Comparison of ENCODE assay signal across 8 mouse cellular contexts in genomic region chr7:27674195-27674521, GRCm38 (mm10). TPM values are rescaled to one million over a fixed set of nuclear protein-coding genes. Genes with fewer than 3 reads are reported as not detected.
DNase-seq lines count a peak whose midpoint lies in the region; ATAC-seq and TF ChIP-seq lines count a peak whose summit lies in the region.

No protein-coding gene starts in this region.

- peak overlapping the region; percentile 97 for H3K4me2 ChIP-seq in embryonic facial prominence, embryonic 14.5 days (ENCODE audit: low read depth, low read length)
- H3K4me2 ChIP-seq in intestine, postnatal 0 days (replicated peaks; ENCODE audit: low read depth), result peak overlapping the region; percentile 100
- peak overlapping the region; percentile 87 for H3K4me2 ChIP-seq in neural tube, embryonic 13.5 days

- peak overlapping the region; percentile 84 for H3K4me3 ChIP-seq in left cerebral cortex, adult 2 months
- peak overlapping the region; percentile 91 for H3K4me3 ChIP-seq in embryonic facial prominence, embryonic 14.5 days (ENCODE audit: low read depth, low read length)
- H3K4me3 ChIP-seq in intestine, postnatal 0 days (ENCODE audit: low read depth, low read length), result peak overlapping the region; percentile 95
- H3K4me3 ChIP-seq in neural tube, embryonic 13.5 days, result peak overlapping the region; percentile 88

- H3K27ac ChIP-seq in left cerebral cortex, adult 2 months, result peak overlapping the region; percentile 94
- H3K27ac ChIP-seq in embryonic facial prominence, embryonic 14.5 days (replicated peaks; ENCODE audit: low read depth, low read length), result peak overlapping the region; percentile 87
- H3K27ac ChIP-seq in intestine, postnatal 0 days (ENCODE audit: low read depth, low read length), result peak overlapping the region; percentile 16; the same call in 1 of the 2 replicates
- H3K27ac ChIP-seq in neural tube, embryonic 13.5 days (replicated peaks), result peak overlapping the region; percentile 91

- intact Hi-C loops in left cerebral cortex, adult 2 months (cut with DNase I), result no loop called here
- intact Hi-C loops in left cerebral cortex, postnatal 4 days (cut with DNase I), result no loop called here

- peaks cover 17% of the 10 kb centered on the region for H3K4me1 ChIP-seq in embryonic facial prominence, embryonic 14.5 days (ENCODE audit: control insufficient read depth, insufficient read depth, low read length)
- H3K4me1 ChIP-seq in intestine, postnatal 0 days (replicated peaks; ENCODE audit: control insufficient read depth, insufficient read depth, low read length), result no peaks in the 10 kb centered on the region
- peaks cover 50% of the 10 kb centered on the region for H3K4me1 ChIP-seq in neural tube, embryonic 13.5 days (replicated peaks)

- no peak for DNase-seq in left cerebral cortex, adult 2 months (ENCODE audit: extremely low spot score in 1 of 2, low spot score in 2 of 2)
- DNase-seq in left cerebral cortex, adult 18-20 months (ENCODE audit: low spot score in 2 of 2), result no peak
- DNase-seq in embryonic facial prominence, embryonic 14.5 days (ENCODE audit: low spot score), result no peak
- DNase-seq in left cerebral cortex, postnatal 4 days, result no peak
- DNase-seq in spleen, postnatal 36 days (ENCODE audit: low spot score in 2 of 2), result no peak
- no peak for DNase-seq in lung, adult 18-20 months

- H3K27me3 ChIP-seq in embryonic facial prominence, embryonic 14.5 days (replicated peaks; ENCODE audit: control insufficient read depth, insufficient read depth, low read length), result no peaks in the 10 kb centered on the region
- H3K27me3 ChIP-seq in intestine, postnatal 0 days (replicated peaks; ENCODE audit: control insufficient read depth, insufficient read depth, low read length), result no peaks in the 10 kb centered on the region
- H3K27me3 ChIP-seq in neural tube, embryonic 13.5 days, result no peaks in the 10 kb centered on the region

- WGBS in embryonic facial prominence, embryonic 14.5 days, result 0% methylated on average over 10 of the region's 38 CpGs
- under 1% methylated on average over 31 of the region's 38 CpGs for WGBS in intestine, postnatal 0 days
- under 1% methylated on average over 37 of the region's 38 CpGs for WGBS in neural tube, embryonic 13.5 days

- peaks cover 17% of the 10 kb centered on the region for H3K36me3 ChIP-seq in embryonic facial prominence, embryonic 14.5 days (ENCODE audit: control insufficient read depth, insufficient read depth, low read length)
- H3K36me3 ChIP-seq in intestine, postnatal 0 days (ENCODE audit: control insufficient read depth, insufficient read depth), result no peaks in the 10 kb centered on the region
- H3K36me3 ChIP-seq in neural tube, embryonic 13.5 days, result peaks cover 17% of the 10 kb centered on the region

- peak overlapping the region; percentile 88 for H3K9ac ChIP-seq in embryonic facial prominence, embryonic 14.5 days (ENCODE audit: low read depth, low read length)
- H3K9ac ChIP-seq in intestine, postnatal 0 days (ENCODE audit: low read depth, low read length), result peak overlapping the region; percentile 75
- peak overlapping the region; percentile 98 for H3K9ac ChIP-seq in neural tube, embryonic 13.5 days

- peak; percentile 65; the same call in 1 of the 2 replicates for ATAC-seq in embryonic facial prominence, embryonic 14.5 days (ENCODE audit: low read depth)
- ATAC-seq in intestine, postnatal 0 days, result peak; percentile 53
- ATAC-seq in neural tube, embryonic 13.5 days (ENCODE audit: low read depth), result no peak

- H3K9me3 ChIP-seq in embryonic facial prominence, embryonic 14.5 days (ENCODE audit: control insufficient read depth, low read length), result no peaks in the 10 kb centered on the region
- no peaks in the 10 kb centered on the region for H3K9me3 ChIP-seq in intestine, postnatal 0 days (ENCODE audit: control insufficient read depth)
- H3K9me3 ChIP-seq in neural tube, embryonic 13.5 days, result no peaks in the 10 kb centered on the region

- TF ChIP-seq CTCF in left cerebral cortex, adult 2 months (IDR thresholded peaks at IDR 0.05), result no peak
- TF ChIP-seq CTCF in intestine, postnatal 0 days (IDR thresholded peaks at IDR 0.05; ENCODE audit: low read depth), result no peak

RNA-seq across cellular contexts. Expression of gene Map3k10, which starts 0.2 kb away (rescaled TPM):
- 100 to 1,000 TPM; 202 to 214 TPM for total RNA-seq in left cerebral cortex, adult 2 months (2021)
- total RNA-seq in left cerebral cortex, adult 18-20 months (2021), result 100 to 1,000 TPM; 192 to 197 TPM
- 7.2 and 8.0 TPM in 2 replicates for polyA plus RNA-seq in embryonic facial prominence, embryonic 14.5 days (2014; fragmentation: Nextera tagmentation; extraction: Ambion mirVana)
- 3.2 and 3.6 TPM in 2 replicates for polyA plus RNA-seq in intestine, postnatal 0 days (2015; fragmentation: Nextera tagmentation; extraction: Ambion mirVana)
- polyA plus RNA-seq in neural tube, embryonic 13.5 days (2015; fragmentation: Nextera tagmentation; extraction: Ambion mirVana), result 11.6 and 12.7 TPM in 2 replicates
- total RNA-seq in left cerebral cortex, postnatal 4 days (2021), result 100 to 1,000 TPM; 162 to 170 TPM

RNA-seq across cellular contexts. Expression of gene Zfp607b, which starts 15.0 kb away (rescaled TPM):
- 10 to 100 TPM; 11.8 to 11.9 TPM for total RNA-seq in left cerebral cortex, adult 2 months (2021)
- 10 to 100 TPM; 10.9 to 11.1 TPM for total RNA-seq in left cerebral cortex, adult 18-20 months (2021)
- polyA plus RNA-seq in embryonic facial prominence, embryonic 14.5 days (2014; fragmentation: Nextera tagmentation; extraction: Ambion mirVana), result 3.2 and 3.4 TPM in 2 replicates
- 1.1 and 1.2 TPM in 2 replicates for polyA plus RNA-seq in intestine, postnatal 0 days (2015; fragmentation: Nextera tagmentation; extraction: Ambion mirVana)
- polyA plus RNA-seq in neural tube, embryonic 13.5 days (2015; fragmentation: Nextera tagmentation; extraction: Ambion mirVana), result 7.6 and 8.9 TPM in 2 replicates
- 10 to 100 TPM; 10.1 to 11.4 TPM for total RNA-seq in left cerebral cortex, postnatal 4 days (2021)

RNA-seq across cellular contexts. Expression of gene Ttc9b, which starts 20.4 kb away (rescaled TPM):
- 100 to 1,000 TPM in 1 of 2 experiments, 10 to 100 TPM in 1; 99.1 to 101 TPM for total RNA-seq in left cerebral cortex, adult 2 months (2021)
- total RNA-seq in left cerebral cortex, adult 18-20 months (2021), result 10 to 100 TPM; 88.9 to 93.4 TPM
- polyA plus RNA-seq in embryonic facial prominence, embryonic 14.5 days (2014; fragmentation: Nextera tagmentation; extraction: Ambion mirVana), result 3.8 and 4.6 TPM in 2 replicates
- 1.3 and 1.6 TPM in 2 replicates for polyA plus RNA-seq in intestine, postnatal 0 days (2015; fragmentation: Nextera tagmentation; extraction: Ambion mirVana)
- polyA plus RNA-seq in neural tube, embryonic 13.5 days (2015; fragmentation: Nextera tagmentation; extraction: Ambion mirVana), result 45.8 and 54.8 TPM in 2 replicates
- 10 to 100 TPM; 80.0 to 91.0 TPM for total RNA-seq in left cerebral cortex, postnatal 4 days (2021)

RNA-seq across cellular contexts. Expression of gene Zfp60, which starts 57.0 kb away (rescaled TPM):
- total RNA-seq in left cerebral cortex, adult 2 months (2021), result 10 to 100 TPM; 31.9 to 35.0 TPM
- 10 to 100 TPM; 35.7 to 36.0 TPM for total RNA-seq in left cerebral cortex, adult 18-20 months (2021)
- 30.4 and 33.5 TPM in 2 replicates for polyA plus RNA-seq in embryonic facial prominence, embryonic 14.5 days (2014; fragmentation: Nextera tagmentation; extraction: Ambion mirVana)
- polyA plus RNA-seq in intestine, postnatal 0 days (2015; fragmentation: Nextera tagmentation; extraction: Ambion mirVana), result 6.7 and 8.5 TPM in 2 replicates
- 104 and 121 TPM in 2 replicates for polyA plus RNA-seq in neural tube, embryonic 13.5 days (2015; fragmentation: Nextera tagmentation; extraction: Ambion mirVana)
- total RNA-seq in left cerebral cortex, postnatal 4 days (2021), result 10 to 100 TPM; 55.0 to 65.2 TPM

Comparison
In these comparisons a context has a peak if more than half of its experiments do, and no peak if none do; other contexts are left out.
1. H3K27ac ChIP-seq: peak in every context shown above with its lines; median percentile 94 in left cerebral cortex, adult 2 months; 91 in neural tube, embryonic 13.5 days; 87 in embryonic facial prominence, embryonic 14.5 days; 16 in intestine, postnatal 0 days.